Comparison of ENCODE assay signal across 17 mouse cellular contexts in the genomic region with DNA sequence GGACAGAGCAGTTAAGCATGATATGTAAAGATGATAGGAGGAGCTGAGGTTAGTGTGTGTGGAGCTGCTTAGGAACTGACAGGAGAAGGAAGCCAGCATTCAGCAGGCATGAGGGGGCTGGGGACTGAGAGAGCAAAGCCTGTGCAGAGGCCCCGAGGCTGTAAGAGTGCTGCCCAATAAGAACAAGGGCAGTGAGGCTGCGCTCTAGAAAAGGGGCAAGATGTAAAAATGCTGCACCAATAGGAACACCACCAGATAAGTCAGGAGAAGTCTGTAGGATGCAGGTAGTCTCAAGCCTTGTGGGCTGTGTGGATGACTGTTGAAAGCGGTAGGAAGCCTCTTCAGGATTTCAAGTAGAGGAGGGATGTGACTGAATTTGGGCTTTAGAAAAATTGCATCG. TPM values are rescaled to one million over a fixed set of nuclear protein-coding genes. Genes with fewer than 3 reads are reported as not detected.
DNase-seq lines count a peak whose midpoint lies in the region; ATAC-seq lines count a peak whose summit lies in the region.
"Had no signal": no experiment of that assay in that cellular context is flagged by ENCODE, and none has a peak within 500 bp of the region (broad histone marks: within the 10 kb centered on the region; RNA-seq: fewer than 3 reads in every experiment).

No protein-coding gene starts in this region.

- 63% methylated on average over 4 of the region's 4 CpGs for WGBS in hindbrain, embryonic 12.5 days
- WGBS in hindbrain, embryonic 10.5 days, result 71% methylated on average over 4 of the region's 4 CpGs
- WGBS in forebrain, embryonic 11.5 days, result 54% methylated on average over 4 of the region's 4 CpGs
- 50% methylated on average over 4 of the region's 4 CpGs for WGBS in limb, embryonic 13.5 days
- 55% methylated on average over 4 of the region's 4 CpGs for WGBS in kidney, embryonic 15.5 days
- WGBS in intestine, embryonic 15.5 days, result 48% methylated on average over 4 of the region's 4 CpGs

- H3K27ac ChIP-seq in hindbrain, embryonic 12.5 days, result 0 out of 2 replicates have a peak overlapping the region, but pooled peaks have one; percentile 55
- no peak overlapping the region for H3K27ac ChIP-seq in hindbrain, embryonic 10.5 days
- H3K27ac ChIP-seq in forebrain, embryonic 11.5 days (ENCODE audit: low read depth, low read length), result peak overlapping the region; percentile 6; the same call in 1 of the 2 replicates
- H3K27ac ChIP-seq in limb, embryonic 13.5 days, result no peak overlapping the region
- H3K27ac ChIP-seq in kidney, embryonic 15.5 days, result no peak overlapping the region
- H3K27ac ChIP-seq in intestine, embryonic 15.5 days, result no peak overlapping the region
- H3K27ac ChIP-seq: limb, embryonic 15.5 days had no signal

- H3K4me2 ChIP-seq in hindbrain, embryonic 12.5 days (replicated peaks), result no peak overlapping the region
- 0 out of 2 replicates have a peak overlapping the region, but pooled peaks have one; percentile 15 for H3K4me2 ChIP-seq in forebrain, embryonic 11.5 days (ENCODE audit: low read depth, low read length, severe bottlenecking)
- 0 out of 2 replicates have a peak overlapping the region, but pooled peaks have one; percentile 11 for H3K4me2 ChIP-seq in limb, embryonic 13.5 days (replicated peaks)
- no peak overlapping the region for H3K4me2 ChIP-seq in kidney, embryonic 15.5 days
- no peak overlapping the region for H3K4me2 ChIP-seq in intestine, embryonic 15.5 days (replicated peaks)
- H3K4me2 ChIP-seq: limb, embryonic 15.5 days; lung, embryonic 14.5 days had no signal

- no peaks in the 10 kb centered on the region for H3K9me3 ChIP-seq in hindbrain, embryonic 12.5 days (replicated peaks)
- H3K9me3 ChIP-seq in hindbrain, embryonic 10.5 days, result no peaks in the 10 kb centered on the region
- no peaks in the 10 kb centered on the region for H3K9me3 ChIP-seq in forebrain, embryonic 11.5 days (ENCODE audit: control insufficient read depth, low read length)
- H3K9me3 ChIP-seq in limb, embryonic 13.5 days, result no peaks in the 10 kb centered on the region
- H3K9me3 ChIP-seq in kidney, embryonic 15.5 days (replicated peaks), result no peaks in the 10 kb centered on the region
- H3K9me3 ChIP-seq in intestine, embryonic 15.5 days, result no peaks in the 10 kb centered on the region
- H3K9me3 ChIP-seq: limb, embryonic 15.5 days had no signal

- H3K4me3 ChIP-seq in hindbrain, embryonic 12.5 days, result no peak overlapping the region
- H3K4me3 ChIP-seq in hindbrain, embryonic 10.5 days, result no peak overlapping the region
- H3K4me3 ChIP-seq in forebrain, embryonic 11.5 days (ENCODE audit: low read depth, low read length), result no peak overlapping the region
- no peak overlapping the region for H3K4me3 ChIP-seq in limb, embryonic 13.5 days
- H3K4me3 ChIP-seq in kidney, embryonic 15.5 days (replicated peaks), result no peak overlapping the region
- H3K4me3 ChIP-seq in intestine, embryonic 15.5 days (replicated peaks), result no peak overlapping the region
- H3K4me3 ChIP-seq: limb, embryonic 15.5 days had no signal

- no peaks in the 10 kb centered on the region for H3K27me3 ChIP-seq in hindbrain, embryonic 12.5 days
- H3K27me3 ChIP-seq in hindbrain, embryonic 10.5 days (ENCODE audit: insufficient read depth, poor library complexity, severe bottlenecking), result no peaks in the 10 kb centered on the region
- no peaks in the 10 kb centered on the region for H3K27me3 ChIP-seq in forebrain, embryonic 11.5 days (ENCODE audit: control insufficient read depth, insufficient read depth, low read length)
- peaks cover 12% of the 10 kb centered on the region; the same call in 1 of the 2 replicates for H3K27me3 ChIP-seq in limb, embryonic 13.5 days
- H3K27me3 ChIP-seq in kidney, embryonic 15.5 days, result no peaks in the 10 kb centered on the region
- H3K27me3 ChIP-seq in intestine, embryonic 15.5 days (replicated peaks), result no peaks in the 10 kb centered on the region
- H3K27me3 ChIP-seq: limb, embryonic 15.5 days had no signal

- DNase-seq in hindbrain, embryonic 10.5 days (ENCODE audit: low spot score), result no peak
- DNase-seq in ZHBTc4 (ENCODE audit: low read depth, low spot score), result peak; percentile 51
- DNase-seq in forebrain, embryonic 11.5 days (ENCODE audit: low spot score), result no peak
- DNase-seq in MN1 (ENCODE audit: low spot score), result no peak
- DNase-seq: cerebellum, postnatal 36 days; kidney, postnatal 10 days; lung, embryonic 14.5 days; thymus, postnatal 4 days had no signal

- peaks cover 45% of the 10 kb centered on the region for H3K4me1 ChIP-seq in hindbrain, embryonic 12.5 days
- peaks cover 40% of the 10 kb centered on the region for H3K4me1 ChIP-seq in hindbrain, embryonic 10.5 days (replicated peaks)
- H3K4me1 ChIP-seq in forebrain, embryonic 11.5 days (replicated peaks; ENCODE audit: control insufficient read depth, insufficient read depth, low read length), result peaks cover 18% of the 10 kb centered on the region
- peaks cover 25% of the 10 kb centered on the region for H3K4me1 ChIP-seq in limb, embryonic 13.5 days
- peaks cover 11% of the 10 kb centered on the region for H3K4me1 ChIP-seq in kidney, embryonic 15.5 days
- no peaks in the 10 kb centered on the region for H3K4me1 ChIP-seq in intestine, embryonic 15.5 days (replicated peaks)

- no peak for ATAC-seq in hindbrain, embryonic 12.5 days (ENCODE audit: low FRiP score)
- no peak for ATAC-seq in forebrain, embryonic 11.5 days (replicated peaks; ENCODE audit: low FRiP score)
- 0 out of 2 replicates have a peak, but pooled peaks have one; percentile 49 for ATAC-seq in limb, embryonic 13.5 days (ENCODE audit: low FRiP score, low read depth)
- no peak for ATAC-seq in kidney, embryonic 15.5 days (replicated peaks; ENCODE audit: low FRiP score)
- no peak for ATAC-seq in intestine, embryonic 15.5 days
- ATAC-seq: inflammation-experienced regulatory T-cells, adult 6 months had no signal

- H3K36me3 ChIP-seq in hindbrain, embryonic 12.5 days, result peaks cover 30% of the 10 kb centered on the region
- peaks cover 29% of the 10 kb centered on the region; the same call in 1 of the 2 replicates for H3K36me3 ChIP-seq in hindbrain, embryonic 10.5 days
- no peaks in the 10 kb centered on the region for H3K36me3 ChIP-seq in forebrain, embryonic 11.5 days (ENCODE audit: control insufficient read depth, insufficient read depth, low read length)
- no peaks in the 10 kb centered on the region for H3K36me3 ChIP-seq in limb, embryonic 13.5 days
- no peaks in the 10 kb centered on the region for H3K36me3 ChIP-seq in kidney, embryonic 15.5 days
- H3K36me3 ChIP-seq in intestine, embryonic 15.5 days, result no peaks in the 10 kb centered on the region
- H3K36me3 ChIP-seq: limb, embryonic 15.5 days had no signal

- H3K9ac ChIP-seq in hindbrain, embryonic 12.5 days, result no peak overlapping the region
- H3K9ac ChIP-seq in forebrain, embryonic 11.5 days (ENCODE audit: low read length), result no peak overlapping the region
- no peak overlapping the region for H3K9ac ChIP-seq in limb, embryonic 13.5 days
- no peak overlapping the region for H3K9ac ChIP-seq in kidney, embryonic 15.5 days
- H3K9ac ChIP-seq in intestine, embryonic 15.5 days, result no peak overlapping the region
- H3K9ac ChIP-seq: limb, embryonic 15.5 days; lung, embryonic 14.5 days had no signal

RNA-seq across cellular contexts. Expression of gene Nsg2, which starts 17.9 kb away (rescaled TPM):
- polyA plus RNA-seq in hindbrain, embryonic 12.5 days (2016; fragmentation: Nextera tagmentation; extraction: Ambion mirVana), result 190 and 217 TPM in 2 replicates
- polyA plus RNA-seq in hindbrain, embryonic 10.5 days (2016; fragmentation: Nextera tagmentation; extraction: Ambion mirVana), result 26.5 and 76.8 TPM in 2 replicates
- polyA plus RNA-seq in forebrain, embryonic 11.5 days (2014; fragmentation: Nextera tagmentation; extraction: Ambion mirVana), result 24.9 and 27.1 TPM in 2 replicates
- polyA plus RNA-seq in limb, embryonic 13.5 days (2015; fragmentation: Nextera tagmentation; extraction: Ambion mirVana), result 7.6 and 7.9 TPM in 2 replicates
- 4.6 and 7.7 TPM in 2 replicates for polyA plus RNA-seq in kidney, embryonic 15.5 days (2015; fragmentation: Nextera tagmentation; extraction: Ambion mirVana)
- polyA plus RNA-seq in intestine, embryonic 15.5 days (2015; fragmentation: Nextera tagmentation; extraction: Ambion mirVana), result 10.0 and 12.0 TPM in 2 replicates
- polyA plus RNA-seq: C2C12 had no signal

RNA-seq across cellular contexts. Expression of gene 4930524B15Rik, which starts 52.8 kb away (rescaled TPM):
- polyA plus RNA-seq in hindbrain, embryonic 12.5 days (2016; fragmentation: Nextera tagmentation; extraction: Ambion mirVana), result 0.40 and 0.58 TPM in 2 replicates
- polyA plus RNA-seq in hindbrain, embryonic 10.5 days (2016; fragmentation: Nextera tagmentation; extraction: Ambion mirVana), result 0.10 and 0.20 TPM in 2 replicates
- polyA plus RNA-seq in forebrain, embryonic 11.5 days (2014; fragmentation: Nextera tagmentation; extraction: Ambion mirVana), result 0.09 and 0.17 TPM in 2 replicates
- polyA plus RNA-seq in limb, embryonic 13.5 days (2015; fragmentation: Nextera tagmentation; extraction: Ambion mirVana), result 0.23 and 0.40 TPM in 2 replicates
- polyA plus RNA-seq in kidney, embryonic 15.5 days (2015; fragmentation: Nextera tagmentation; extraction: Ambion mirVana), result 0.12 and 0.15 TPM in 2 replicates
- polyA plus RNA-seq in intestine, embryonic 15.5 days (2015; fragmentation: Nextera tagmentation; extraction: Ambion mirVana), result not detected in 2 replicates
- polyA plus RNA-seq: C2C12; heart, embryonic 14.5 days; inflammation-experienced regulatory T-cells, adult 6 months; limb, embryonic 15.5 days; lung, embryonic 14.5 days; small intestine, adult 2 months had no signal

Comparison
In these comparisons a context has a peak if more than half of its experiments do, and no peak if none do; other contexts are left out.
1. H3K27ac ChIP-seq: peak in hindbrain, embryonic 12.5 days (single experiment) and forebrain, embryonic 11.5 days (single experiment); none in hindbrain, embryonic 10.5 days (single experiment), limb, embryonic 13.5 days (single experiment), kidney, embryonic 15.5 days (single experiment) and intestine, embryonic 15.5 days (single experiment).
2. H3K4me2 ChIP-seq: peak in forebrain, embryonic 11.5 days (single experiment) and limb, embryonic 13.5 days (single experiment); none in hindbrain, embryonic 12.5 days (single experiment), kidney, embryonic 15.5 days (single experiment) and intestine, embryonic 15.5 days (single experiment).